Mouse (Mus musculus): ENCODE data around the gene Abl1. TPM values are rescaled to one million over a fixed set of nuclear protein-coding genes. Genes with fewer than 3 reads are reported as not detected.

The Abl1 gene
- polyA plus RNA-seq, 1 experiment = 39.9 TPM

DNA sequence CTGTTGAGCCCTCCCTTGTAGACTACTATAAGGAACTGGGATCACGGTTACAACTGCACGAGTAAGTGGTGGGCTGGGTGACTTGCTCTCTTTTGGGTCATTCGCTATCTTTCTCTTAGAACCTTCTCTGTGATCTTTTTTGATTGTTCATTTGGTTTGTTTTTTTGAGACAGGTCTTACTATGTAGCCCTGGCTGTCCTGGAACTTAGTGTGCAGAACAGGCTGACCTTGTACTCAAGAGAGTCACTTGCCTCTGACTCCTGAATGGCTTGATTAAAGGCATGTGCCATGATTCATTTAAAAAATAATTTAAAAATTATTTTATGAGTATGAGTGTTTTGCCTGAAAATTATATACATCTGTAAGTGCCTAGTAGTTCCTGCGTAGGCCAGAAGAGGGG lies 26.6 kb downstream of the Abl1 start:
- TF ChIP-seq CTCF (IDR thresholded peaks at IDR 0.05; ENCODE audit: extremely low read depth, insufficient read depth, low read length) = no peak
- TF ChIP-seq POLR2A (IDR thresholded peaks at IDR 0.05; ENCODE audit: extremely low read depth, insufficient read depth, low read length) = no peak
- Histone ChIP-seq H3K27ac (ENCODE audit: insufficient read depth, low read length) (no peak overlapping the region), H3K4me1 (ENCODE audit: control insufficient read depth, insufficient read depth, low read length) (peaks cover 3% of the 10 kb centered on the region), H3K4me3 (ENCODE audit: insufficient read depth, low read length) (no peak overlapping the region)

GRCm38 (mm10) chr2:31715985-31716384 lies 27.8 kb downstream of the Abl1 start:
- H3K4me1 ChIP-seq (ENCODE audit: control insufficient read depth, insufficient read depth, low read length) = peaks cover 6% of the 10 kb centered on the region
- H3K27ac ChIP-seq (ENCODE audit: insufficient read depth, low read length) = no peak overlapping the region
- TF ChIP-seq CTCF (IDR thresholded peaks at IDR 0.05; ENCODE audit: extremely low read depth, insufficient read depth, low read length) (no peak), POLR2A (IDR thresholded peaks at IDR 0.05; ENCODE audit: extremely low read depth, insufficient read depth, low read length) (no peak)
- no peak overlapping the region for H3K4me3 ChIP-seq (ENCODE audit: insufficient read depth, low read length)

DNA sequence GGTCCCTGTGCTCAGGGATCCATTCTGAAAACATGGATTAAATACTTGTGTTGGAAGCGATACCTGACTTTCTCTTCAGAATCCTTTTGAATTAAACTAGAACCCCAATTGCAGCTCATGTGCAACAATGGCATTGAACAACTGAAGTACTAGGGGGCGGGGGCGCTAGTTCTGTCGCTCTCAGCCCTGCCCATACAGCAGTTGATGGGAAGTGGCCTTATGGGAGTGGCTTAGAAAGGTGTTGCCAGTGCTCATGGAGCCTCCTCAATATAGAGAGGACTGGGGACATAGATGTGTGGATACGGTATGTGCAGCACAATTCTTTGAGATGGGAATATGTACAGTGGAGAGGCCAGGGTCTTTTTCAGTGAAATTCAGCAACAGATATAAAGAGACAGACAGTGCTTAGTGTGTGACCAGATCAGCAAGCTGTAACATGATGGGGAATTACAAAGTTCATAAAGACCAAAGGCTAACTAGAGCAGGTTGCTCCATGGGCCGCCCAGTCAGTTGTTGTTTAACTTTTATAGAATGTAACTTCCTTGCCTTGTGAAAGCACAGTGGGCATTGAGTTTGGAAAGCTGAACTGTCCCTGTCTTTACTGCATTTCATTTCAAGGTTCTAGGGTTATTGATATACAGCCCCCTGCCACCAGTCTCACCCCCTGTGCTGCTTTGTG lies 31.2 kb downstream of the Abl1 start:
- H3K4me3 ChIP-seq (ENCODE audit: insufficient read depth, low read length) = no peak overlapping the region
- H3K27ac ChIP-seq (ENCODE audit: insufficient read depth, low read length) = 0 out of 2 replicates have a peak overlapping the region, but pooled peaks have one; percentile 12
- TF ChIP-seq POLR2A (IDR thresholded peaks at IDR 0.05; ENCODE audit: extremely low read depth, insufficient read depth, low read length) = no peak
- TF ChIP-seq CTCF (IDR thresholded peaks at IDR 0.05; ENCODE audit: extremely low read depth, insufficient read depth, low read length) = no peak
- H3K4me1 ChIP-seq (ENCODE audit: control insufficient read depth, insufficient read depth, low read length) = peaks cover 6% of the 10 kb centered on the region

GRCm38 (mm10) chr2:31719944-31720343 lies 31.8 kb downstream of the Abl1 start:
- TF ChIP-seq POLR2A (IDR thresholded peaks at IDR 0.05; ENCODE audit: extremely low read depth, insufficient read depth, low read length) (no peak), CTCF (IDR thresholded peaks at IDR 0.05; ENCODE audit: extremely low read depth, insufficient read depth, low read length) (no peak)
- peaks cover 6% of the 10 kb centered on the region for H3K4me1 ChIP-seq (ENCODE audit: control insufficient read depth, insufficient read depth, low read length)
- H3K27ac ChIP-seq (ENCODE audit: insufficient read depth, low read length) = 0 out of 2 replicates have a peak overlapping the region, but pooled peaks have one; percentile 12
- no peak overlapping the region for H3K4me3 ChIP-seq (ENCODE audit: insufficient read depth, low read length)

- peaks cover 6% of the 10 kb centered on the region for H3K4me1 ChIP-seq (ENCODE audit: control insufficient read depth, insufficient read depth, low read length)
- TF ChIP-seq POLR2A (IDR thresholded peaks at IDR 0.05; ENCODE audit: extremely low read depth, insufficient read depth, low read length) = no peak
- no peak for TF ChIP-seq CTCF (IDR thresholded peaks at IDR 0.05; ENCODE audit: extremely low read depth, insufficient read depth, low read length)
- no peak overlapping the region for H3K4me3 ChIP-seq (ENCODE audit: insufficient read depth, low read length)
- H3K27ac ChIP-seq (ENCODE audit: insufficient read depth, low read length) = no peak overlapping the region
Observed at GRCm38 (mm10) chr2:31720783-31721182, 32.6 kb downstream of the Abl1 start.

- Histone ChIP-seq H3K4me3 (ENCODE audit: insufficient read depth, low read length) (no peak overlapping the region), H3K4me1 (ENCODE audit: control insufficient read depth, insufficient read depth, low read length) (peaks cover 17% of the 10 kb centered on the region), H3K27ac (ENCODE audit: insufficient read depth, low read length) (no peak overlapping the region)
- no peak for TF ChIP-seq CTCF (IDR thresholded peaks at IDR 0.05; ENCODE audit: extremely low read depth, insufficient read depth, low read length)
- no peak for TF ChIP-seq POLR2A (IDR thresholded peaks at IDR 0.05; ENCODE audit: extremely low read depth, insufficient read depth, low read length)
Observed at GRCm38 (mm10) chr2:31724730-31725490, 36.7 kb downstream of the Abl1 start.

- Histone ChIP-seq H3K4me3 (ENCODE audit: insufficient read depth, low read length) (no peak overlapping the region), H3K27ac (ENCODE audit: insufficient read depth, low read length) (peak overlapping the region; percentile 49), H3K4me1 (ENCODE audit: control insufficient read depth, insufficient read depth, low read length) (peaks cover 13% of the 10 kb centered on the region)
- TF ChIP-seq POLR2A (IDR thresholded peaks at IDR 0.05; ENCODE audit: extremely low read depth, insufficient read depth, low read length) (no peak), CTCF (IDR thresholded peaks at IDR 0.05; ENCODE audit: extremely low read depth, insufficient read depth, low read length) (no peak)
Observed at GRCm38 (mm10) chr2:31727576-31728277, 39.6 kb downstream of the Abl1 start.

- no peak for TF ChIP-seq POLR2A (IDR thresholded peaks at IDR 0.05; ENCODE audit: extremely low read depth, insufficient read depth, low read length)
- TF ChIP-seq CTCF (IDR thresholded peaks at IDR 0.05; ENCODE audit: extremely low read depth, insufficient read depth, low read length) = no peak
- Histone ChIP-seq H3K4me1 (ENCODE audit: control insufficient read depth, insufficient read depth, low read length) (peaks cover 13% of the 10 kb centered on the region), H3K4me3 (ENCODE audit: insufficient read depth, low read length) (no peak overlapping the region), H3K27ac (ENCODE audit: insufficient read depth, low read length) (no peak overlapping the region)
Observed at GRCm38 (mm10) chr2:31730640-31731039, 42.5 kb downstream of the Abl1 start.

DNA sequence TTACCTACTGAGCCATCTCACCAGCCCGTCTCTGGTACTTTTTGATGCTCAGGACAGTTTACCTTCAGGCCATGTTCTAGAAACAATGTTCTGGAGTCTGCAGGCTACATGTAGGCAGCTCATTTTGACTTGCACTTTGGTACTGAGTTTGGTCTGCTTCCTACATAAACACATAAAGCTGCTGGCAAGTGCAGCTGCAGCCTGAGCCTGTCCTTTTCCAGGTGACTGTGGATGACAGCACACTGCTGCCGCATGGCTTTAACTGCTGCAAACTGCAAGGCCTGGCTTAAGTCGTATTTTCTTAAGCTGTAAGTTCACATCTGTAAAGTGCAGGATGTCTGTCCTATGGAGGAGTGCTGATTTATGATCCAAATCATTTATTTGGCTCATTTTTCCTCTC lies 44.3 kb downstream of the Abl1 start:
- no peak for TF ChIP-seq POLR2A (IDR thresholded peaks at IDR 0.05; ENCODE audit: extremely low read depth, insufficient read depth, low read length)
- TF ChIP-seq CTCF (IDR thresholded peaks at IDR 0.05; ENCODE audit: extremely low read depth, insufficient read depth, low read length) = no peak
- Histone ChIP-seq H3K27ac (ENCODE audit: insufficient read depth, low read length) (no peak overlapping the region), H3K4me1 (ENCODE audit: control insufficient read depth, insufficient read depth, low read length) (peaks cover 5% of the 10 kb centered on the region), H3K4me3 (ENCODE audit: insufficient read depth, low read length) (no peak overlapping the region)
